26 mouse cellular contexts compared by ENCODE assay signal in the genomic region with DNA sequence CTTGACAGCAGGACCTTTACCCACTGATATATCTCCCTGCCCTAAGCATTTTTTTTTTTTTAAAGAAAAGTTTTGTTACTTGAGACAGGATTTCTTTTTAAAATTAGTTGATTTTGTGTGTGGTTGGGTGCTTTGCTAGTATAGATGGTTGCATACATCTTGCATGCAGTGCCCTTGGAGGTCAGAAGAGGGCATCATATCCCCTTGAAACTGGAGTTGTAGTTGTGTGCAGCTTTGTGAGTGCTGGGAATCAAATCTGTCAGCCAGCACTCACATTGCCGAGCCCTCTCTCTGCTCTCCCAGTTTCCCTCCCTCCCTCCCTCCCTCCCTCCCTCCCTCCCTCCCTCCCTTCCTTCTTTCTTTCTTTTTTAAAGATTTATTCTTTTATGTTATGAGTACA. TPM values are rescaled to one million over a fixed set of nuclear protein-coding genes. Genes with fewer than 3 reads are reported as not detected.
A peak's percentile ranks its signal among the peaks of the same experiment; 100 is the strongest.
DNase-seq lines count a peak whose midpoint lies in the region; TF ChIP-seq lines count a peak whose summit lies in the region.
"Had no signal": no experiment of that assay in that cellular context is flagged by ENCODE, and none has a peak within 500 bp of the region (broad histone marks: within the 10 kb centered on the region; RNA-seq: fewer than 3 reads in every experiment).

No protein-coding gene starts in this region.

- no peak for TF ChIP-seq POLR2A in kidney, adult 2 months (IDR thresholded peaks at IDR 0.05; ENCODE audit: low read depth, low read length)
- no peak for TF ChIP-seq POLR2A in brain, embryonic 14.5 days (IDR thresholded peaks at IDR 0.05; ENCODE audit: borderline replicate concordance, extremely low read depth, insufficient read depth, insufficient read length, poor library complexity, severe bottlenecking)

- peaks cover 9% of the 10 kb centered on the region for H3K36me3 ChIP-seq in kidney, adult 2 months (ENCODE audit: control insufficient read depth, insufficient read depth, low read length)
- peaks cover 80% of the 10 kb centered on the region for H3K36me3 ChIP-seq in E14TG2a.4 (ENCODE audit: insufficient read depth, low read length)

- H3K4me3 ChIP-seq in kidney, adult 2 months (ENCODE audit: insufficient read depth, low read depth, low read length): no peak overlapping the region
- no peak overlapping the region for H3K4me3 ChIP-seq in E14TG2a.4 (replicated peaks; ENCODE audit: low read length)
- H3K4me3 ChIP-seq: forebrain, embryonic 12.5 days; heart, embryonic 13.5 days; hindbrain, embryonic 10.5 days; hindbrain, embryonic 15.5 days; limb, embryonic 13.5 days; midbrain, embryonic 15.5 days had no signal

- 0 out of 2 replicates have a peak, but pooled peaks have one; percentile 12 for TF ChIP-seq CTCF in kidney, adult 2 months (conservative IDR thresholded peaks at IDR 0.05; ENCODE audit: insufficient read depth, insufficient read length, low read depth, low read length)
- TF ChIP-seq CTCF in E14TG2a.4 (conservative IDR thresholded peaks at IDR 0.05; ENCODE audit: low read length): peak; percentile 18
- TF ChIP-seq CTCF in brain, embryonic 14.5 days (IDR thresholded peaks at IDR 0.05; ENCODE audit: borderline replicate concordance, extremely low read depth, insufficient read depth, insufficient read length): peak; percentile 4; the same call in 1 of the 2 replicates

- H3K9me3 ChIP-seq in E14TG2a.4 (ENCODE audit: low read length): no peaks in the 10 kb centered on the region
- H3K9me3 ChIP-seq: forebrain, embryonic 12.5 days; heart, embryonic 13.5 days; hindbrain, embryonic 10.5 days; hindbrain, embryonic 15.5 days; limb, embryonic 13.5 days; midbrain, embryonic 15.5 days had no signal

- no peak for DNase-seq in kidney, adult 2 months
- DNase-seq in kidney, postnatal 25 days: no peak
- DNase-seq in 3T3-L1 (ENCODE audit: low read depth, low spot score): peak; percentile 40
- no peak for DNase-seq in brain, embryonic 14.5 days (ENCODE audit: low read depth)
- DNase-seq in left cerebral cortex, adult 18-20 months (ENCODE audit: low spot score in 2 of 2): no peak
- no peak for DNase-seq in adrenal gland, adult 2 months
- DNase-seq: adrenal gland, postnatal 25 days; cerebellum, adult 18-20 months; cerebellum, postnatal 14 days; forebrain, postnatal 0 days; heart, postnatal 10 days; kidney, adult 8-10 months; layer of hippocampus, adult 9-11 months; lung, adult 18-20 months; lung, postnatal 10 days; right cerebral cortex, postnatal 25 days; thymus, adult 2 months; thymus, postnatal 4 days had no signal

- no peak overlapping the region for H3K27ac ChIP-seq in kidney, adult 2 months (ENCODE audit: insufficient read depth, low read depth, low read length)
- H3K27ac ChIP-seq: forebrain, embryonic 12.5 days; heart, embryonic 13.5 days; hindbrain, embryonic 10.5 days; hindbrain, embryonic 15.5 days; kidney, postnatal 0 days; limb, embryonic 13.5 days; midbrain, embryonic 15.5 days had no signal

- peaks cover 3% of the 10 kb centered on the region; the same call in 1 of the 2 replicates for H3K4me1 ChIP-seq in kidney, adult 2 months (ENCODE audit: control insufficient read depth, insufficient read depth, low read length)
- H3K4me1 ChIP-seq in E14TG2a.4 (replicated peaks; ENCODE audit: low read depth, low read length): peaks cover 37% of the 10 kb centered on the region

- WGBS in kidney, adult 2 months: 75% methylated on average over 1 of the region's 1 CpGs

- no peaks in the 10 kb centered on the region for H3K27me3 ChIP-seq in kidney, adult 2 months (replicated peaks; ENCODE audit: control insufficient read depth, insufficient read depth, low read length)
- H3K27me3 ChIP-seq in E14TG2a.4 (ENCODE audit: insufficient read depth, low read length): no peaks in the 10 kb centered on the region
- H3K27me3 ChIP-seq: forebrain, embryonic 12.5 days; heart, embryonic 13.5 days; hindbrain, embryonic 15.5 days; limb, embryonic 13.5 days; midbrain, embryonic 15.5 days had no signal

RNA-seq across cellular contexts. Expression of gene Rpn1, which starts 4.7 kb away (rescaled TPM):
- polyA plus RNA-seq in kidney, adult 2 months (2012; rRNA removed): 161 and 188 TPM in 2 replicates
- 215 and 219 TPM in 2 replicates for polyA plus RNA-seq in brain, embryonic 14.5 days (2012; rRNA removed)
- total RNA-seq in left cerebral cortex, adult 18-20 months (2021): 100 to 1,000 TPM; 174 to 187 TPM
- total RNA-seq in adrenal gland, adult 2 months (2021): 100 to 1,000 TPM; 287 to 305 TPM
- polyA plus RNA-seq in adrenal gland, adult 2 months (2012; rRNA removed): 117 and 146 TPM in 2 replicates

RNA-seq across cellular contexts. Expression of gene Rab7, which starts 43.9 kb away (rescaled TPM):
- 316 and 386 TPM in 2 replicates for polyA plus RNA-seq in kidney, adult 2 months (2012; rRNA removed)
- 243 and 306 TPM in 2 replicates for polyA plus RNA-seq in brain, embryonic 14.5 days (2012; rRNA removed)
- 100 to 1,000 TPM; 341 to 343 TPM for total RNA-seq in left cerebral cortex, adult 18-20 months (2021)
- 100 to 1,000 TPM; 335 to 385 TPM for total RNA-seq in adrenal gland, adult 2 months (2021)
- 90.7 and 123 TPM in 2 replicates for polyA plus RNA-seq in adrenal gland, adult 2 months (2012; rRNA removed)
